Mouse (Mus musculus) heart, embryonic 16.5 days (tissue): ENCODE data around the gene Emc1. TPM values are rescaled to one million over a fixed set of nuclear protein-coding genes. Genes with fewer than 3 reads are reported as not detected.

Experiments used
- ATAC-seq: fragments of 200-750 bp; cut with Nextera tagmentation; replicated peaks from 2 replicates; pipeline ENCODE4 v1.8.0; 2017; ENCODE audit warnings: moderate number of reproducible peaks; ENCODE audit not compliant: insufficient read depth, low FRiP score; ENCODE audit errors: extremely low read depth
- H3K27ac ChIP-seq: fragments of 300-500 bp; sonication (generic); 2 replicates; pipeline ENCODE4 v1.5.1; 2014; ENCODE audit warnings: mild to moderate bottlenecking, low read length, control low read depth, moderate library complexity
- H3K27me3 ChIP-seq: fragments of 300-500 bp; sonication (generic); 2 replicates; pipeline ENCODE4 v1.6.1; 2014; ENCODE audit warnings: low read length, mixed read lengths; ENCODE audit not compliant: control insufficient read depth, insufficient read depth
- H3K36me3 ChIP-seq: fragments of 300-500 bp; sonication (generic); 2 replicates; pipeline ENCODE4 v1.6.1; 2014; ENCODE audit not compliant: control insufficient read depth, insufficient read depth
- H3K4me1 ChIP-seq: fragments of 300-500 bp; sonication (generic); 2 replicates; pipeline ENCODE4 v1.6.1; 2014; ENCODE audit warnings: low read length, mixed read lengths; ENCODE audit not compliant: control insufficient read depth, insufficient read depth
- H3K4me2 ChIP-seq: fragments of 300-500 bp; sonication (generic); 2 replicates; pipeline ENCODE4 v1.6.1; 2014; ENCODE audit warnings: low read depth, mild to moderate bottlenecking, control low read depth, low read length
- H3K4me3 ChIP-seq: fragments of 300-500 bp; sonication (generic); 2 replicates; pipeline ENCODE4 v1.5.1; 2014; ENCODE audit warnings: mild to moderate bottlenecking, control low read depth, low read length
- H3K9ac ChIP-seq: fragments of 300-500 bp; sonication (generic); 2 replicates; pipeline ENCODE4 v1.6.1; 2014; ENCODE audit warnings: low read length, control low read depth
- H3K9me3 ChIP-seq: fragments of 300-500 bp; sonication (generic); replicated peaks from 2 replicates; pipeline ENCODE4 v1.6.1; 2016; ENCODE audit warnings: low read length; ENCODE audit not compliant: control insufficient read depth
- WGBS: fragments of 180-500 bp; shearing (Covaris S2); extraction: QIAGEN DNeasy Blood & Tissue Kit; methylation state at CpG from one replicate; pipeline ENCODE4 v1.1.7; 2014; 5-methylcytosine and 5-hydroxymethylcytosine counted together
- polyA plus RNA-seq: library from polyadenylated mRNA; unstranded; fragments of >200 nt; fragmentation: Nextera tagmentation; extraction: Ambion mirVana; gene quantifications from 2 replicates; pipeline ENCODE4 v1.2.1, GENCODE M21; 2015

Gene Emc1
- 38.2 and 38.7 TPM in 2 replicates for polyA plus RNA-seq

GRCm38 (mm10) chr4:139351931-139352711 lies at the start of gene Emc1, which contains the start of the genes Mrto4 and Ubr4:
Gene Emc1, plus strand, starts transcription at chr4:139352587.
Gene Mrto4, minus strand, starts transcription at chr4:139352576.
Gene Ubr4, plus strand, starts transcription at chr4:139352609.
- under 1% methylated on average over 64 of the region's 64 CpGs for WGBS

GRCm38 (mm10) chr4:139305521-139305920 lies 46.9 kb upstream of the Emc1 start:
- Histone ChIP-seq H3K36me3 (0 out of 2 replicates have a peak, but pooled peaks cover 3% of the 10 kb centered on the region), H3K4me3 (no peak overlapping the region), H3K9ac (no peak overlapping the region), H3K4me1 (peaks cover 10% of the 10 kb centered on the region; the same call in 1 of the 2 replicates), H3K27ac (no peak overlapping the region), H3K9me3 (no peaks in the 10 kb centered on the region), H3K4me2 (no peak overlapping the region), H3K27me3 (peaks cover 2% of the 10 kb centered on the region; the same call in 1 of the 2 replicates)
- WGBS = 83% methylated on average over 3 of the region's 3 CpGs
- ATAC-seq = no peak

More at GRCm38 (mm10) chr4:139351931-139352711, at the start of gene Emc1, which contains the start of the genes Mrto4 and Ubr4:
- Histone ChIP-seq H3K9me3 (no peaks in the 10 kb centered on the region), H3K4me3 (peak within 1 kb of the TSS; percentile 90), H3K9ac (peak within 1 kb of the TSS; percentile 95), H3K4me2 (peak within 1 kb of the TSS; percentile 98), H3K36me3 (peaks cover 16% of the 10 kb centered on the region), H3K27me3 (no peaks in the 10 kb centered on the region), H3K4me1 (peaks cover 17% of the 10 kb centered on the region), H3K27ac (peak within 1 kb of the TSS; percentile 97)
- ATAC-seq = peak; percentile 92

GRCm38 (mm10) chr4:139307916-139308315 lies 44.5 kb upstream of the Emc1 start:
- H3K9me3 ChIP-seq = no peaks in the 10 kb centered on the region
- H3K27ac ChIP-seq = no peak overlapping the region
- 0 out of 2 replicates have a peak, but pooled peaks cover 3% of the 10 kb centered on the region for H3K36me3 ChIP-seq
- peaks cover 2% of the 10 kb centered on the region; the same call in 1 of the 2 replicates for H3K27me3 ChIP-seq
- ATAC-seq = no peak
- peaks cover 17% of the 10 kb centered on the region for H3K4me1 ChIP-seq
- H3K4me3 ChIP-seq = no peak overlapping the region
- H3K4me2 ChIP-seq = no peak overlapping the region
- H3K9ac ChIP-seq = no peak overlapping the region
- WGBS = 82% methylated on average over 5 of the region's 5 CpGs

DNA sequence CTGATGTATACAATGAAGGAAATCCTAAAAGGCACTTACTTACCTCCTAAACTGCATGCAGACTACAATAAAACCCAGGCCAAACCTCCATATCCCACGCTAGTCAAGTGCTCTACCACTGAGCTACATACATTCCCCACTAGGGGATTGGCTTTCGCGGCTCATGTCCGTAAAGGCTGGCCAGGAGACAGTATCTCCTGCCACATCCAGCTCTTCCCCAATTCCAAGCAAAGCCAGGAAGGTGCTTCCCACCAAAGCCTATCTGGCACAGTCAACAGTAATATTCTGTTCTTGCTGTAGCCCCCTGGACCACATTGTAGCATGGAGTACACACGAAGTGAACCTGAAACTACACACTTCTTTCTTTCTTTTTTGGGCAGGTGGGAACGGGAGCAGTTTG lies 42.7 kb upstream of the Emc1 start:
- no peaks in the 10 kb centered on the region for H3K9me3 ChIP-seq
- H3K27ac ChIP-seq = no peak overlapping the region
- peak overlapping the region; percentile 99 for H3K4me2 ChIP-seq
- no peak for ATAC-seq
- peak overlapping the region; percentile 93 for H3K4me3 ChIP-seq
- H3K4me1 ChIP-seq = peaks cover 17% of the 10 kb centered on the region
- H3K27me3 ChIP-seq = peaks cover 2% of the 10 kb centered on the region; the same call in 1 of the 2 replicates
- H3K9ac ChIP-seq = peak overlapping the region; percentile 96
- WGBS = 23% methylated on average over 6 of the region's 6 CpGs
- H3K36me3 ChIP-seq = 0 out of 2 replicates have a peak, but pooled peaks cover 3% of the 10 kb centered on the region

DNA sequence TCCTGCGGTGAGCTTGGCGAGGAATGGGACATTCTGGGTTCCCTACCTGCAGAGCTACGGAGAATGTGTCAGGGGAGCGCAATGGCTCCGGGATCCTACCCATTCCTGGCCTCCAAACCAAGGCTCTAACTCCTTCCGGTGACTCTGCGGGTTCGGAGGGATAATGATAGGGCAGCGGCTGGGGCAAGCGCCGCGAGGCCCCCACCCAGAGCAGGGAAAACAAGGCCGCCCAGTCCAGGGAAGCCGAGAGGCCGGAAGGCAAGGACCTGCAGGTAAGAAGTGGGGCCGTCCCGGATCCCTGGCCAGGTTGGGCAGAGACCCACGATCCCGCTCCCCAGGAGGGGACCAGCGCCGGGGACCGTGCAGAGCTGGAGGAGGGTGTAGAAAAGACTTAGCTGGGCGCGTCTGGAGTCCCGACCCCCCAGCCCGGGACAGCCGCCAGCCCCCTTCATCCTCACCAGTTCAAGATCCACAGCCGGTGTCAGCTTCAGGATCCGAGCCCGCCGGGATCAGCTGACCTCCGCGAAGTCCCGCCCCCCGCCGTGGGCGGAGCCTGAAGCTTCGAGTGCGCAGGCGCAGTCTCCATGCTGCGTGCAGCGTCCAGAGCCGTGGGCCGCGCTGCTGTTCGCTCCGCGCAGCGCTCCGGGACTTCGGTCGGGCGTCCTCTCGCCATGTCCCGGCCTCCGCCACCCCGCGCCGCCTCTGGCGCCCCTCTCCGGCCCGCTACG lies 42.1 kb upstream of the Emc1 start, which contains the start of the genes Pqlc2 and Akr7a5:
Gene Pqlc2 (minus strand): TSS at position 538 of the 728 bp plus-strand sequence.
Gene Akr7a5 (plus strand): TSS at position 574 of the 728 bp plus-strand sequence.
- Histone ChIP-seq H3K36me3 (0 out of 2 replicates have a peak, but pooled peaks cover 6% of the 10 kb centered on the region), H3K4me1 (peaks cover 17% of the 10 kb centered on the region), H3K4me2 (peak within 1 kb of the TSS; percentile 99), H3K9me3 (no peaks in the 10 kb centered on the region), H3K27ac (peak within 1 kb of the TSS; percentile 73), H3K27me3 (peaks cover 2% of the 10 kb centered on the region; the same call in 1 of the 2 replicates), H3K4me3 (peak within 1 kb of the TSS; percentile 93), H3K9ac (peak within 1 kb of the TSS; percentile 96)
- WGBS = under 1% methylated on average over 62 of the region's 63 CpGs
- ATAC-seq = peak; percentile 93

- peaks cover 17% of the 10 kb centered on the region for H3K4me1 ChIP-seq
- peaks cover 2% of the 10 kb centered on the region; the same call in 1 of the 2 replicates for H3K27me3 ChIP-seq
- peak overlapping the region; percentile 73 for H3K27ac ChIP-seq
- peaks cover 9% of the 10 kb centered on the region for H3K36me3 ChIP-seq
- peak overlapping the region; percentile 99 for H3K4me2 ChIP-seq
- peak overlapping the region; percentile 93 for H3K4me3 ChIP-seq
- H3K9me3 ChIP-seq = no peaks in the 10 kb centered on the region
- peak overlapping the region; percentile 96 for H3K9ac ChIP-seq
- ATAC-seq = peak; percentile 74
- WGBS = 2% methylated on average over 53 of the region's 53 CpGs
Observed at GRCm38 (mm10) chr4:139310899-139311701, 41.3 kb upstream of the Emc1 start.

DNA sequence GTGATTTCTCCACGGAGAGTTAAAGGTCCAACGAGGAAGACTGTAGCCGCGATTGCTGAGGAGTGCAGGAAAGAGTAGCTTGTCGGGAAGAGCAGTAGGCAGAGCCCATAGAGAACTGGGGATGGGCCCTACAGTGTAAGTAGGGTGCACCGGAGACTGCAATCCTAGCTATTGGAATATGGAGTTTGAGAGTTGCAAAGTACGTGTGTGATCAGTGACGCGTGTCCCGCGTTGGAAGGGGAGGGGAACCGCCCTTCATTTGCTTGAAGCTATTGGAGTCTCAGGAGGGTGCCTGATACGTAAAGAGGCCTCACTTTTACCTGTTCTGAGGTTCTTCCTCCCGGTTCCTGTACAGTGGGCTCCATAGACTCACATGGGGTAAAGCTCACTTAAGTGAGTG lies 40.7 kb upstream of the Emc1 start:
- H3K36me3 ChIP-seq = peaks cover 9% of the 10 kb centered on the region
- no peak for ATAC-seq
- H3K9me3 ChIP-seq = no peaks in the 10 kb centered on the region
- peak overlapping the region; percentile 96 for H3K9ac ChIP-seq
- H3K4me2 ChIP-seq = peak overlapping the region; percentile 99
- WGBS = 28% methylated on average over 14 of the region's 14 CpGs
- H3K27me3 ChIP-seq = peaks cover 2% of the 10 kb centered on the region; the same call in 1 of the 2 replicates
- no peak overlapping the region for H3K27ac ChIP-seq
- peaks cover 17% of the 10 kb centered on the region for H3K4me1 ChIP-seq
- peak overlapping the region; percentile 93 for H3K4me3 ChIP-seq

DNA sequence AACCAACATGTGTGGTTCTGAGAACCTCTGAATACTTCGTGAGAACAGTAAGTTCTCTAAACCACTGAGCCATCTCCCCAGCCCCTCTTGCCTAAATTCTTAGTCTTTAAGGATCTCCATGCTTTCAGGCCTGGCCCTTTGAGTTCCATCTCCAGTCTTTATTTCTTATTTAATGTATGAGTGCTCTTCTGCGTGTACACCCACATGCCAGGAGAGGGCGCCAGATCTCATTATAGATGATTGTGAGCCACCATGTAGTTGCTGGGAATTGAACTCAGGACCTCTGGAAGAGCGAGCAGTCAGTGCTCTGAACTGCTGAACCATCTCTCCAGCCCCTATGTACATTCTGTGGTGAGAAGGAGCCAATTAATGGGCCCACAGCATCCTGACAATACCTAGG lies 39.8 kb upstream of the Emc1 start:
- no peak overlapping the region for H3K27ac ChIP-seq
- H3K9me3 ChIP-seq = no peaks in the 10 kb centered on the region
- no peak for ATAC-seq
- 59% methylated on average over 4 of the region's 4 CpGs for WGBS
- peaks cover 7% of the 10 kb centered on the region for H3K36me3 ChIP-seq
- H3K4me1 ChIP-seq = peaks cover 17% of the 10 kb centered on the region
- H3K9ac ChIP-seq = no peak overlapping the region
- H3K4me3 ChIP-seq = no peak overlapping the region
- H3K27me3 ChIP-seq = peaks cover 2% of the 10 kb centered on the region; the same call in 1 of the 2 replicates
- no peak overlapping the region for H3K4me2 ChIP-seq
